19 mouse cellular contexts compared by ENCODE assay signal in the genomic region with DNA sequence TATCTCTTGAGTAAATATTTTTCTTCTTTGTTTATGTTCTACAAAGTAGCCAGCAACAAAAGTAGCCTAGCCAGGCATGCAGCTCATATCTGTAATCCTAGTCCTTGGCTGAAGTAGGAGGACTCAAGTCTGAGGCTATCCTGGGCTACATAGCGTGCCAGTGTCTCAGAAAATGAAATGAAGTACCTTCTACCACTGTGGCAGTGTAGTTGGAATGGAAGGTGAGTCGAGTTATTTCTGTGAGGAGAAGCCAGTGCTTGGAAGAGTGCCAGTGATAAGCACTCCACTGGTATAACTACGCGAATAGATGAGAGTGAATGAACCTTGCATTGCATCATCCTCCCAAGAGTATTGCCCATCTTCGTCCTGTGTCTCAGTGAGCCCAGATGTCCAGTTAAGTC. TPM values are rescaled to one million over a fixed set of nuclear protein-coding genes. Genes with fewer than 3 reads are reported as not detected.
A peak's percentile ranks its signal among the peaks of the same experiment; 100 is the strongest.
DNase-seq lines count a peak whose midpoint lies in the region; ATAC-seq and TF ChIP-seq lines count a peak whose summit lies in the region.
"Had no signal": no experiment of that assay in that cellular context is flagged by ENCODE, and none has a peak within 500 bp of the region (broad histone marks: within the 10 kb centered on the region; RNA-seq: fewer than 3 reads in every experiment).

No protein-coding gene starts in this region.

- H3K9ac ChIP-seq in MEL (ENCODE audit: control insufficient read depth, low read depth, low read length, poor library complexity, severe bottlenecking): no peak overlapping the region
- H3K9ac ChIP-seq: embryonic facial prominence, embryonic 15.5 days; hindbrain, embryonic 14.5 days had no signal

- TF ChIP-seq CTCF in MEL (IDR thresholded peaks at IDR 0.05 in 2 of 3, conservative IDR thresholded peaks at IDR 0.05 in 1 of 3; ENCODE audit: control insufficient read depth in 1 of 3, insufficient read depth in 1 of 3, low read depth in 2 of 3, low read length in 3 of 3, poor library complexity in 1 of 3, severe bottlenecking in 1 of 3): no peak

- peak; percentile 24; the same call in 1 of the 2 replicates for ATAC-seq in megakaryocyte progenitor cell, adult 5-6 weeks (replicated peaks; ENCODE audit: poor library complexity)
- ATAC-seq: forebrain, embryonic 14.5 days had no signal

- H3K9me3 ChIP-seq in MEL (replicated peaks; ENCODE audit: insufficient read depth, low read length): no peaks in the 10 kb centered on the region
- H3K9me3 ChIP-seq in embryonic facial prominence, embryonic 10.5 days: no peaks in the 10 kb centered on the region
- H3K9me3 ChIP-seq: embryonic facial prominence, embryonic 15.5 days; forebrain, embryonic 10.5 days; heart, embryonic 10.5 days had no signal

- WGBS in embryonic facial prominence, embryonic 10.5 days: 93% methylated on average over 5 of the region's 5 CpGs

- no peak overlapping the region for H3K4me3 ChIP-seq in MEL (ENCODE audit: control insufficient read depth in 1 of 2, insufficient read depth in 1 of 2, low read depth in 2 of 2, low read length in 2 of 2)
- H3K4me3 ChIP-seq in embryonic facial prominence, embryonic 10.5 days: no peak overlapping the region
- H3K4me3 ChIP-seq: embryonic facial prominence, embryonic 15.5 days; erythroblast, embryonic 14.5 days; forebrain, embryonic 10.5 days; heart, embryonic 10.5 days had no signal

- peak; percentile 20 to 64; a peak in 2 of 4 replicates for TF ChIP-seq EP300 in MEL (IDR thresholded peaks at IDR 0.05; ENCODE audit: low read depth in 1 of 2, low read length in 2 of 2)

- peak; percentile 90 for DNase-seq in heart, adult 11 months
- DNase-seq in heart, adult 8-10 months (ENCODE audit: low spot score): no peak
- DNase-seq in lung, adult 18-20 months: peak; percentile 44 to 65
- DNase-seq in lung, postnatal 25 days (ENCODE audit: low spot score): no peak
- DNase-seq in MEL (ENCODE audit: low read depth, low spot score): peak; percentile 88
- no peak for DNase-seq in embryonic facial prominence, embryonic 10.5 days (ENCODE audit: low spot score)
- DNase-seq in thymus, postnatal 10 days (ENCODE audit: low spot score in 2 of 2): no peak
- DNase-seq: adrenal gland, adult 2 months; adrenal gland, postnatal 25 days; cerebellum, adult 2 months; cerebellum, postnatal 10 days; gastrocnemius, postnatal 10 days had no signal

- no peaks in the 10 kb centered on the region for H3K79me2 ChIP-seq in MEL (ENCODE audit: control insufficient read depth, insufficient read depth, low read length, poor library complexity)

- no peaks in the 10 kb centered on the region for H3K27me3 ChIP-seq in MEL (ENCODE audit: control insufficient read depth in 1 of 2, insufficient read depth in 2 of 2, low read length in 2 of 2)
- no peaks in the 10 kb centered on the region for H3K27me3 ChIP-seq in embryonic facial prominence, embryonic 10.5 days (replicated peaks; ENCODE audit: low read depth, poor library complexity, severe bottlenecking)
- H3K27me3 ChIP-seq: embryonic facial prominence, embryonic 15.5 days had no signal

- peaks cover 0 to 5% of the 10 kb centered on the region in 2 experiments; a peak in 3 of 4 replicates for H3K4me1 ChIP-seq in MEL (ENCODE audit: control insufficient read depth in 1 of 2, insufficient read depth in 2 of 2, low read length in 2 of 2)
- H3K4me1 ChIP-seq in embryonic facial prominence, embryonic 10.5 days: peaks cover 9% of the 10 kb centered on the region
- H3K4me1 ChIP-seq: embryonic facial prominence, embryonic 15.5 days had no signal

- peaks cover 2 to 7% of the 10 kb centered on the region in 2 experiments; a peak in 2 of 4 replicates for H3K36me3 ChIP-seq in MEL (ENCODE audit: control insufficient read depth in 1 of 2, insufficient read depth in 2 of 2, low read length in 2 of 2)
- peaks cover 54% of the 10 kb centered on the region for H3K36me3 ChIP-seq in embryonic facial prominence, embryonic 10.5 days (replicated peaks)

- no peak for TF ChIP-seq RAD21 in MEL (IDR thresholded peaks at IDR 0.05; ENCODE audit: low read depth, low read length)

- H3K27ac ChIP-seq in MEL (ENCODE audit: control insufficient read depth, low read depth, low read length): peak overlapping the region; percentile 64
- no peak overlapping the region for H3K27ac ChIP-seq in embryonic facial prominence, embryonic 10.5 days (replicated peaks)
- H3K27ac ChIP-seq: embryonic facial prominence, embryonic 15.5 days; forebrain, embryonic 10.5 days; heart, embryonic 10.5 days; hindbrain, embryonic 14.5 days had no signal

- TF ChIP-seq POLR2A in MEL (IDR thresholded peaks at IDR 0.05; ENCODE audit: control insufficient read depth in 1 of 2, insufficient read depth in 1 of 2, low read depth in 1 of 2, low read length in 2 of 2, poor library complexity in 1 of 2): no peak

TF ChIP-seq in MEL, 35 proteins besides CTCF, POLR2A, EP300 and RAD21:
- TF ChIP-seq SIN3A (IDR thresholded peaks at IDR 0.05; ENCODE audit: low read length) (peak; percentile 58), ZKSCAN1 (IDR thresholded peaks at IDR 0.05; ENCODE audit: low read depth, low read length) (no peak), TCF12 (IDR thresholded peaks at IDR 0.05; ENCODE audit: low read depth, low read length) (peak; percentile 47; the same call in 1 of the 2 replicates), ETS1 (IDR thresholded peaks at IDR 0.05; ENCODE audit: low read depth, low read length) (peak; percentile 62), USF1 (IDR thresholded peaks at IDR 0.05; ENCODE audit: low read depth, low read length) (no peak), MEF2A (IDR thresholded peaks at IDR 0.05; ENCODE audit: extremely low read depth, insufficient replicate concordance, low read depth, low read length, poor library complexity, severe bottlenecking) (peak; percentile 36; the same call in 1 of the 2 replicates), ZMIZ1 (IDR thresholded peaks at IDR 0.05; ENCODE audit: low read depth, low read length) (no peak), POLR2AphosphoS2 (IDR thresholded peaks at IDR 0.05; ENCODE audit: low read length) (peak; percentile 36; the same call in 1 of the 2 replicates), TAL1 (IDR thresholded peaks at IDR 0.05; ENCODE audit: low read length) (no peak), MXI1 (IDR thresholded peaks at IDR 0.05; ENCODE audit: low read depth, low read length) (peak; percentile 39; the same call in 1 of the 2 replicates), UBTF (IDR thresholded peaks at IDR 0.05; ENCODE audit: borderline replicate concordance, insufficient read depth, low read depth, low read length) (no peak), GATA1 (IDR thresholded peaks at IDR 0.05; ENCODE audit: low read depth, low read length) (peak; percentile 50), KAT2A (conservative IDR thresholded peaks at IDR 0.05; ENCODE audit: low read depth, low read length) (0 out of 2 replicates have a peak, but pooled peaks have one; percentile 14)
TF ChIP-seq in MEL: peak in this region for 8.

RNA-seq across cellular contexts. Expression of gene Por, which starts 27.9 kb away (rescaled TPM):
- 10 to 100 TPM; 71.5 to 84.8 (median 75.1) TPM for total RNA-seq in heart, adult 8-10 months (2022)
- total RNA-seq in MEL (2012; rRNA removed): 40.3 and 40.4 TPM in 2 replicates
- 10 to 100 TPM in 1 of 2 experiments, not detected in 1; 64.4 TPM for polyA plus RNA-seq in MEL (2012; ENCODE audit: insufficient read depth in 1 of 2, insufficient read length in 2 of 2, low read depth in 1 of 2, low replicate concordance in 2 of 2, missing spikeins in 1 of 2)
- total RNA-seq in megakaryocyte progenitor cell, adult 5-6 weeks (2015): 12.7 and 21.3 TPM in 2 replicates
- total RNA-seq in megakaryocyte progenitor cell, adult 5-6 weeks (2017): 25.2 and 36.5 TPM in 2 replicates
- polyA plus RNA-seq in embryonic facial prominence, embryonic 10.5 days (2016; fragmentation: Nextera tagmentation; extraction: Ambion mirVana): 97.3 and 103 TPM in 2 replicates

RNA-seq across cellular contexts. Expression of gene Tmem120a, which starts 46.5 kb away (rescaled TPM):
- 10 to 100 TPM; 14.9 to 19.0 (median 16.7) TPM for total RNA-seq in heart, adult 8-10 months (2022)
- total RNA-seq in MEL (2012; rRNA removed): 19.6 and 20.2 TPM in 2 replicates
- 10 to 100 TPM in 1 of 2 experiments, not detected in 1; 38.8 TPM for polyA plus RNA-seq in MEL (2012; ENCODE audit: insufficient read depth in 1 of 2, insufficient read length in 2 of 2, low read depth in 1 of 2, low replicate concordance in 2 of 2, missing spikeins in 1 of 2)
- 8.5 and 11.6 TPM in 2 replicates for total RNA-seq in megakaryocyte progenitor cell, adult 5-6 weeks (2015)
- 8.2 and 19.1 TPM in 2 replicates for total RNA-seq in megakaryocyte progenitor cell, adult 5-6 weeks (2017)
- polyA plus RNA-seq in embryonic facial prominence, embryonic 10.5 days (2016; fragmentation: Nextera tagmentation; extraction: Ambion mirVana): 54.7 and 59.3 TPM in 2 replicates

Comparison
In these comparisons a context has a peak if more than half of its experiments do, and no peak if none do; other contexts are left out.
1. DNase-seq: peak in heart, adult 11 months (single experiment), lung, adult 18-20 months (2 of 2) and MEL (single experiment); none in heart, adult 8-10 months (single experiment), lung, postnatal 25 days (single experiment), embryonic facial prominence, embryonic 10.5 days (single experiment) and thymus, postnatal 10 days (0 of 2).